Mouse (Mus musculus) cerebellum, adult 2 months (tissue): ENCODE data around the gene Ntm. TPM values are rescaled to one million over a fixed set of nuclear protein-coding genes. Genes with fewer than 3 reads are reported as not detected.

ENCODE experiments used
- DNase-seq, 2 experiments: peaks; one replicate each; pipeline ENCODE4 v3.0.0; 2021
- H3K27ac ChIP-seq: fragments of 200-500 bp; 2 replicates; pipeline ENCODE4 v1.5.1; 2012; ENCODE audit warnings: low read length, control low read depth, inconsistent platforms; ENCODE audit not compliant: insufficient read depth
- H3K27me3 ChIP-seq: fragments of 200-500 bp; 2 replicates; pipeline ENCODE4 v1.6.1; 2012; ENCODE audit warnings: inconsistent platforms, mild to moderate bottlenecking, low read length, moderate library complexity; ENCODE audit not compliant: control insufficient read depth, insufficient read depth
- H3K4me1 ChIP-seq: fragments of 200-500 bp; 2 replicates; pipeline ENCODE4 v1.6.1; 2011; ENCODE audit warnings: low read length; ENCODE audit not compliant: control insufficient read depth, insufficient read depth
- H3K4me3 ChIP-seq: fragments of 200-500 bp; replicated peaks from 2 replicates; pipeline ENCODE3; 2011; ENCODE audit warnings: mild to moderate bottlenecking, low read depth, low read length, control low read depth; ENCODE audit not compliant: insufficient read depth
- CTCF ChIP-seq: fragments of 200-500 bp; IDR thresholded peaks from 2 replicates; pipeline ENCODE4 v1.5.1; 2011; ENCODE audit warnings: low read depth, mild to moderate bottlenecking, control low read depth, low read length, moderate library complexity, borderline replicate concordance; ENCODE audit not compliant: insufficient read depth
- POLR2A ChIP-seq: fragments of 200-500 bp; IDR thresholded peaks from 2 replicates; pipeline ENCODE4 v1.6.1; 2011; ENCODE audit warnings: low read length, control low read depth, borderline replicate concordance; ENCODE audit not compliant: insufficient read depth
- WGBS: fragments of 180-500 bp; shearing (Covaris S2); methylation state at CpG from one replicate; pipeline ENCODE4 v1.1.7; 2018; 5-methylcytosine and 5-hydroxymethylcytosine counted together
- polyA plus RNA-seq: library from polyadenylated mRNA; depleted of rRNA; stranded (reverse); fragments of >200 nt; gene quantifications from 2 replicates; pipeline ENCODE4 v1.2.3, GENCODE M21; 2012

The Ntm gene
- polyA plus RNA-seq, 1 experiment, result 193 TPM

- WGBS, result 22% methylated on average over 2 of the region's 2 CpGs
- Histone ChIP-seq H3K4me3 (no peak overlapping the region), H3K4me1 (peaks cover 7% of the 10 kb centered on the region; the same call in 1 of the 2 replicates), H3K27ac (no peak overlapping the region), H3K27me3 (no peaks in the 10 kb centered on the region)
- TF ChIP-seq POLR2A, result no peak
- no peak for TF ChIP-seq CTCF
- DNase-seq, result peak in 1 of 2 experiments; percentile 39
Observed at GRCm38 (mm10) chr9:29610867-29611266, 352.1 kb downstream of the Ntm start.

- Histone ChIP-seq H3K27ac (no peak overlapping the region), H3K4me1 (peaks cover 26% of the 10 kb centered on the region), H3K4me3 (no peak overlapping the region), H3K27me3 (no peaks in the 10 kb centered on the region)
- TF ChIP-seq CTCF, result no peak
- TF ChIP-seq POLR2A, result no peak
- peak in 1 of 2 experiments; percentile 31 for DNase-seq
- WGBS, result 42% methylated on average over 4 of the region's 4 CpGs
Observed at GRCm38 (mm10) chr9:29597665-29598064, 365.3 kb downstream of the Ntm start.

- peaks cover 26% of the 10 kb centered on the region for H3K4me1 ChIP-seq
- H3K4me3 ChIP-seq, result peak overlapping the region; percentile 4
- DNase-seq, result peak; percentile 65 to 71
- WGBS, result 31% methylated on average over 9 of the region's 9 CpGs
- TF ChIP-seq CTCF (no peak), POLR2A (no peak)
- no peaks in the 10 kb centered on the region for H3K27me3 ChIP-seq
- peak overlapping the region; percentile 83 for H3K27ac ChIP-seq
Observed at GRCm38 (mm10) chr9:29595321-29595720, 367.6 kb downstream of the Ntm start.

GRCm38 (mm10) chr9:29594537-29595294 lies 368.2 kb downstream of the Ntm start:
- DNase-seq, result peak; percentile 75 to 81
- no peaks in the 10 kb centered on the region for H3K27me3 ChIP-seq
- H3K4me1 ChIP-seq, result peaks cover 26% of the 10 kb centered on the region
- WGBS, result 9% methylated on average over 21 of the region's 21 CpGs
- H3K4me3 ChIP-seq, result peak overlapping the region; percentile 32
- peak overlapping the region; percentile 83 for H3K27ac ChIP-seq
- TF ChIP-seq POLR2A, result peak; percentile 27; the same call in 1 of the 2 replicates
- TF ChIP-seq CTCF, result no peak

GRCm38 (mm10) chr9:29587376-29587775 lies 375.6 kb downstream of the Ntm start:
- no peak for DNase-seq
- WGBS, result 85% methylated on average over 5 of the region's 5 CpGs
- H3K4me1 ChIP-seq, result peaks cover 11% of the 10 kb centered on the region; the same call in 1 of the 2 replicates
- no peak overlapping the region for H3K4me3 ChIP-seq
- no peak overlapping the region for H3K27ac ChIP-seq
- no peaks in the 10 kb centered on the region for H3K27me3 ChIP-seq
- TF ChIP-seq POLR2A (no peak), CTCF (no peak)

- DNase-seq, result peak in 1 of 2 experiments; percentile 59
- Histone ChIP-seq H3K27me3 (no peaks in the 10 kb centered on the region), H3K4me1 (peaks cover 11% of the 10 kb centered on the region; the same call in 1 of the 2 replicates), H3K27ac (no peak overlapping the region), H3K4me3 (no peak overlapping the region)
- no peak for TF ChIP-seq POLR2A
- TF ChIP-seq CTCF, result no peak
- WGBS, result 47% methylated on average over 10 of the region's 10 CpGs
Observed at GRCm38 (mm10) chr9:29586381-29586770, 376.6 kb downstream of the Ntm start.

GRCm38 (mm10) chr9:29585746-29586380 lies 377.1 kb downstream of the Ntm start:
- H3K4me1 ChIP-seq, result peaks cover 11% of the 10 kb centered on the region; the same call in 1 of the 2 replicates
- no peak overlapping the region for H3K4me3 ChIP-seq
- no peaks in the 10 kb centered on the region for H3K27me3 ChIP-seq
- H3K27ac ChIP-seq, result 0 out of 2 replicates have a peak overlapping the region, but pooled peaks have one; percentile 75
- TF ChIP-seq POLR2A (no peak), CTCF (peak; percentile 74)
- 23% methylated on average over 8 of the region's 8 CpGs for WGBS
- peak; percentile 85 to 88 for DNase-seq
